Mouse (Mus musculus): ENCODE measurements around the gene Mob3b.

GRCm38 (mm10) chr4:35156751-35157611 is at the start of gene Mob3b:
- TF ChIP-seq CTCF (IDR thresholded peaks at IDR 0.05; ENCODE audit: borderline replicate concordance, control insufficient read depth, extremely low read depth, insufficient read depth, low read length, poor library complexity) (peak; percentile 90; the same call in 1 of the 2 replicates), POLR2A (IDR thresholded peaks at IDR 0.05; ENCODE audit: control insufficient read depth, extremely low read depth, insufficient read depth, low read length, poor library complexity) (peak; percentile 5; the same call in 1 of the 2 replicates)
